Mouse (Mus musculus) mature B cell (primary cell): ENCODE measurements around the gene Tdgf1.

Experiments
- in situ Hi-C: fragments of 300-500 bp; cut with MboI; formaldehyde crosslinking; loops from 2 replicates; pipeline ENCODE4 v1.14.3; 2019

The Tdgf1 gene

DNA sequence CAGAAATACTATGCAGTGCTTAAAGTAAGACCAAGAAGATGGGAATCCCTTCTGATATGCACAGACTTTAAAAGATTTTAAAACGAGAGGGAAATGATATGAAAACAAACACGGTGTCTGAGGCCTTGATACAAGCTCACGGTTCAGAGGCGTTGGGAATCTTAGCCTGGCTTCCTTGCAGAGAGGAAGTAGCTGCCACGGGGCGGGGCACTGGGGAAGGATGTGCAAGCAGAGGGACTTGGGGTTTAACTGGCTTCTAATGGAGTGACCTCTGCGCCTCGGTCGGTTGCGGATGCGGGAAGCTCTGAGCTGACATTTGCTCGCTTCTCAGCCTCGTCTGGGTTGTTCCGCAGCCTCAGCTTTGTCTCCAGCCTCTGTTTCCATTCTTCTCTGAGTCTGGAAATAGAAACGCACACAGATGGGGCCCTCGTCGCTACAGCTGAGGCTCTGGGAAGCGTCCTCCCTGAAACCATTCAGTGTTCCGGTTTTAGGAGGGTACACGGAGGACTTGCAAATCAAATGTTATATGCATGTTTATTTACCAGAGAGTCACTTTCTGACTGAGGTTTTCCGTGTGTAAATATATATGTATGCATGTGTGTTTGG, 31.2 kb downstream of the Tdgf1 start:
- in situ Hi-C loops = no loop called here

DNA sequence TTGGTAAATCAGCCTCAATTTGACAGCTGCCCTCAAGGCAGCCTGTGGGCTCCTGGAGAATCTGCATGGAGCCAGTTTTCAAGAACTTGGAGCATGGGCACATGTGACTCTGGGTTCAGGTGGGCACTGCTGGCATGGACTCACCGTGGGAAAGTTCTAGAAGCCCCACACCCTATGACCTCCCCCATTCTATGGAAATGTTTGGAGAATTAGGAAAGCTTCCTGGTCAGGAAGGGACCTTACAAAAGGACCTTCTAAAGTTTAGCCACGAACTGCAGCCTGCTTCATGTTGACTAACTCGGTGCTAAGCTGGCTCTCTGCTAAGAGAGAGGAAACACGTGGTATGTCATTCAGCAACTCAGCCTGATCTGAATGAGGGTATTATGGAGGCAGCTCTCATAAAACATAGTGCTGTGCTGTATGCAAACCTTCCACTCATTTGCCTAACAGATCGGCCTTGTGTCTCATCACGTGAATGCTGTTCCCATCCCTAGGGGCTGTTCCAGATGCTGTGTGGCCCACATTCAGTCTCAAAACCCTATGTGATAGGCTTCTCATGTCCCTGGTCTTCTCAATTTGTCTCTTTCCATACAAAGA, 36.5 kb downstream of the Tdgf1 start:
- in situ Hi-C loops = no loop called here

DNA sequence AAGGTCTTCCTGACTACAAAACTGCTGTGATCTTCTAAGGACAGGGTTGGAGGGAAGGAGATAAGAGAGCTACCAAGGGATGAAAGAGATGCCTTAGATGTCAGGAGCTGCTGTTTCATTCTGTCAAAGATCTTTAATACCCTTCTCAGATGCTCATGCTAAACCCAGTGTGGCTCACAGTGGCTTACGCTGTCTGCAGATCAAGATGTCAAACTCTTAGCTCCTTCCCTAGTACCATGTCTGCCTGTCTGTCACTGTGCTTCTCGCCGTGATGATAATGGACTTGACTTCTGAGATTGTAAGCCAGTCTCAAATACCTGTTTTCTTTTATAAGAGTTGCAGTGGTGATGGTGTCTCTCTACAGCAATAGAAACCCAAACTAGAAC, 37.3 kb downstream of the Tdgf1 start:
- in situ Hi-C loops = no loop called here

GRCm38 (mm10) chr9:110907838-110908630, 37.9 kb downstream of the Tdgf1 start:
- in situ Hi-C loops = no loop called here

DNA sequence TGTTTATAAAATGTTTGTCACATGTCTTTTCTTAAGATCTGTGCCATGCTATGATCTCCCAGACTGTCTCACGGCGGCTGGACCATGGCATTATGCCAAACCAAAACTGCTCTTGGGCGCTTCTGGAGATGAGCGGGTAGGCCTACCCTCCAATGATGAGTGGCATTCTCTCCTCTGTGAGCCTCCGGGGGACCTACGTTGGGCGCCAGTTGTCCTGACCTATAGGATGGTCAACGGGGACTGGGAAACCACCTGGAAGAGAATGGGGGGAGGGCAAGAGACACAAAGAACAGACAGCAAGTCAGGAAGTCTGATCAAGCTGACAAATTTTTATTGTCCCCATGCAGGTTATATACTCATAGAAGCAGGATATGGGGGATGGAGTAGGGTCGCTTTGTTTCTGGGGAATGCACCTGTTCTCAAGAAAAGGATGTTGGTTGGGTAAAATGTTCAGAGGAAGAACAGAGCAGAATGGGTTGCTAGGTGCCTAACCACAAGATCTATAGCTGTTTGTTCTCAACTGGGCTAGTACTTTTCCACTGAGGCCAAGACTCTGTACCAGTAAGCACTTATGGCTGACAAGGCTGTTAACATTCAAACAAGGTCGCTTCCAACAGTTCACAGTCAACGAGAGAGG, 38.6 kb downstream of the Tdgf1 start:
- in situ Hi-C loops = no loop called here

DNA sequence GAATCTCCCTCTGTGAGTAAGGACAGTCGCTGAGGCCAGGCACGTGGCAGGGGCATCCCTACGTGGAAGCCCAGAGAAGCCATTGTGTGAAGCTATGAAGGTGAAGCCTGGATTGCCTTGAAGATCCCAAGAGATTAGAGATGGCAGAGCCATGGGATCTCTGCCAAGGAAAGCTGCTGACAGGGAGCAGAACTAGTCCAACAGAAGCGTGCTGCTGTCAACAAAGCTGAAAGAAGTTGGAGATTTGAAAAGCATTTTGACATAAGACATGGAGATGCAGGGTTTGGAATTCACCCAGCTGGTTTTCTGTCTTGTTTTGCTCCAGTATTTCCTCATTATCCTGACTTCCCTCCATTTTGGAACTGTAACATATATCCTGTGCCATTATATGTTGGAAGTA, 43.7 kb downstream of the Tdgf1 start:
- in situ Hi-C loops = no loop called here

- in situ Hi-C loops = no loop called here
Observed at GRCm38 (mm10) chr9:110901204-110901603, 44.8 kb downstream of the Tdgf1 start.

- in situ Hi-C loops = no loop called here
Observed at GRCm38 (mm10) chr9:110899451-110900008, 46.4 kb downstream of the Tdgf1 start.

DNA sequence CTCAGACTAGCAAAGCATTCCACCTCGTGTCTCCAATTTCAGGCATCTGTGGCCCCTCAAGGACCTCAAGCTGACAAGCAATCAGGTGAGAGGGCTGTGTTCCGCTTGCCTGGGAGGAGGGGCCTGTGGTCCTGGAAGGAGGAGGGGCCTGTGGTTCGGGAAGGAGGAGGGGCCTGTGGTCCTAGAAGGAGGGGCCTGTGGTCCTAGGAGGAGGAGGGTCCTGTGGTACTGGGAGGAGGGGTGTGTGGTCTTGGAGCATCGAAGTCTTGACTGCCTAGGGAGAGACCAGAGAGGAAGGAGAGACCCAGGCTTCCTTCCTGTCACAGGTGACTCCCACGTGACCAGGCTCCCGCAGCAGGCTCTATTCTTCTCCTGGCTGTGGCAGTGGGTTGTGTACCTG, 49.4 kb downstream of the Tdgf1 start:
- in situ Hi-C loops = no loop called here

DNA sequence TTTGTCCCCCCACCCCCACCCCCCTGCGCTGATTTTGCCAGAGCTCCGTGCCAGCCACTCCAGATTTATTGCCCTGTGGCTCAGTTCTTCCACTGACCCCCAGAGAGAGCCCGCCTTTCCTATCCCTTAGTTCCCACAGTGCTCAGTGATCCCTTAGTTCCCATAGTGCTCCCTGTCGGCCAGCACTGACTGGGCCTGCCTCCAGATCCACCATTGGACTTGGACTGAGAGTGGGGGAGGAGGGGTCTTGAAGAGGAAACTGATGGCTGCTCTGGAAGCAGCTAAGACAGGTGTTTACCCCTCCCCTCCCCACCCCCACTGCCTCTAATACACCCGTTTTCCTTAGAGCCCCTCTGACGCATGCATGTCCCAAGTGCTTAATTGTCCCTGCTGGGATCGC, 50.0 kb downstream of the Tdgf1 start:
- in situ Hi-C loops = no loop called here

- in situ Hi-C loops = no loop called here
Observed at GRCm38 (mm10) chr9:110895507-110895906, 50.5 kb downstream of the Tdgf1 start.

DNA sequence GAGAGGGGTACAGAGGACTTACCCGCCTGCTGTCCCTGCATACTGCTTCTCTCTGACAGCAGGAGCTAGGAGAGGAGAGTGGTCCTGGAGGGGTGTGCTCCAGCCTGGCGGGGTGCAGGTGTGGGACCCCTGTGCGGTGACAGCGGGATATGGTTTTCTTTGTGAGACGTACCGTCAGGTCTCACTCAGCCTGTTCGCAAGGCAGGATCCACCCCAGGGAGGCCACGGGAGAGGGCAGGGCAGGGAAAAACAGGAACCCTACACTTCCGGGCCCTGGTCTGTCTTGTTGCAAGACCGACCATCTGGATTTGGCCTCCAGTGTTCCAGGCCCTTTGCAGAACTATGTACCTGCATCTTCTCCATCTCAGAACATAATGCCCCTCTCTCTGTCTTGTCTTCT, 52.5 kb downstream of the Tdgf1 start:
- in situ Hi-C loops = no loop called here

DNA sequence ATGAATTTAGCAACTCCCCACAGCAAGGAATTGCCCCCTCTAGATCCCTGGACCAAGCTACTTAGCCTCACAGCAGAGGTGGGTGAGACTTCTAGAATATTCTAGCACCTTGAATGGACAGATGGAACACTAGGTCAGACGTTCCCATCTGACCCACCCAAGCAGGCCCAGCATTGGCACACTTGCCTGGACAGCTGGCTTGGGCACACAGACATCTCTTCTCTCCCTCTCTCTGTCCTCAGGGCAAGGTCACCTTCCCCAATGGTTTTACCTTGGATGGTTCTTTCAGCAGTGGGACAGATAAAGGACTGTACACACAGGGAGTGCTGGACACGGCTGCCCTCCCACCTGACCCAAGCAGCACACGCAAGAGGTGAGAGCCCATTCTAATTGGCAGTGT, 53.4 kb downstream of the Tdgf1 start:
- in situ Hi-C loops = no loop called here

DNA sequence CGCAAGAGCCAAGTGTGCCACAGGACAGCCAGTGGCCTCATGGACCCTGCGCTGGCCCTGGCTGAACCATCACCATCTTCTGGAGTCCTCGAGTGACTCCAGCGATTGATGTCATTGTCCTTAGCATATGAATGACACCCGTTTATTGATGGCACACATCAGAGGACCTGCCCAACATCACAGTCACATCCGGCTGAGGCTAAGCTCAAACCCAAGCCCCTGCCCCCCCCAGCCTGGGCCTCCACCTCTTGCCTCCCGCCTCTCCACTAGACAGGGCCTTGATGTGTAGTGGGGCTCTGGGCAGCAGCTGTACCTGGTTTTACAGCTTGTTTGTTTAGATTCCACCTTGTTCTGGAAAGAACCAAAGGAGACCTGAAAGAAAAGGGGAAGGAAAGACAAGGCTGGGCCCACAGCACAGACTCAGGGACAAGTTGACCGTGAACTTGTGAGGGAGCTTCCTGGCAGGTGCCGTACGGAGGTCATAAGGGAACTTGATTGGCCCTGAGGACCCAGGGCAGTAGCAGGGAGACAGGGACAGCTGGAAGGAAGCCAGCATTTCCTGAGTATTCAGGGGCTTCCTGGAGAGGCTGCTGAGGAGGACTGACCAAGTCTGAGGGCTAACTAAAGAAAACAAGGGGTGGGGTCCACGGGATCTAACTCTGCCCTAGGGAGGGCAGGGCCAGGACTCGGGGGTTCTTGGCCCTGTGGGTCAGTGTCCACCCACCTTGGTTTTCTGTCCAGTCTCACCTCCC, 54.7 kb downstream of the Tdgf1 start:
- in situ Hi-C loops = no loop called here

- in situ Hi-C loops = no loop called here
Observed at GRCm38 (mm10) chr9:110890026-110890783, 55.8 kb downstream of the Tdgf1 start.
